ENCODE assay signal across 22 mouse cellular contexts in the genomic region with DNA sequence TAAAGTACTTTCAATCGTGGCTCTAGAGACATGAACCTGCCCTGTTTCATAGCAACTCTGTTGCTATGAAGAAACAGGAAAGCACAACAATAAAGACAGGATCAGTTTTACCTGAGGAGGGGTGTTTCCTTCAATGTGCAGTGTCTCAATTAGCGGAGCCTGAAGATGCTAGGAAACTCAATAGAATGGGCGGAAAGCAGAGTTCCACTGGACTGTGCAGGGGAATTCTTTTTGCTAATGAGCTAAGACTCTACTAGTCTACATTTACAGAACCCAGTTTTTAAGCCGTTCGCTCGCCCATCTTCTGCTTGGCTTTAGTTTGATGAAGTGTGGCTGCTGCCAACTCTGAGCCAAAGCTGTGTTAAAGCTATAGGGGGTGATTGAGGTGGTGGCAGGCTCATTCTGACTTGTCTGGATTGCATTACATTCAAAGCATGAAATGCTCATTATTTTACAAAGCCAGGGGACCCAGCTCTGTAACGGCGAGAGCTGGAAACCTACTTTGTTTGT. TPM values are rescaled to one million over a fixed set of nuclear protein-coding genes. Genes with fewer than 3 reads are reported as not detected.
DNase-seq lines count a peak whose midpoint lies in the region; ATAC-seq and TF ChIP-seq lines count a peak whose summit lies in the region.
"Had no signal": no experiment of that assay in that cellular context is flagged by ENCODE, and none has a peak within 500 bp of the region (broad histone marks: within the 10 kb centered on the region; RNA-seq: fewer than 3 reads in every experiment).

No protein-coding gene starts in this region.

- no peak overlapping the region for H3K4me3 ChIP-seq in forebrain, embryonic 11.5 days (ENCODE audit: low read depth, low read length)
- no peak overlapping the region for H3K4me3 ChIP-seq in forebrain, embryonic 10.5 days
- H3K4me3 ChIP-seq in hindbrain, postnatal 0 days (ENCODE audit: low read length): no peak overlapping the region
- no peak overlapping the region for H3K4me3 ChIP-seq in hindbrain, embryonic 10.5 days
- H3K4me3 ChIP-seq in forebrain, embryonic 14.5 days (ENCODE audit: low read depth, low read length): no peak overlapping the region
- H3K4me3 ChIP-seq in limb, embryonic 12.5 days (replicated peaks): no peak overlapping the region
- H3K4me3 ChIP-seq: embryonic facial prominence, embryonic 15.5 days; left cerebral cortex, adult 2 months; liver, embryonic 13.5 days had no signal

- H3K27me3 ChIP-seq in forebrain, embryonic 11.5 days (ENCODE audit: control insufficient read depth, insufficient read depth, low read length): no peaks in the 10 kb centered on the region
- H3K27me3 ChIP-seq in forebrain, embryonic 10.5 days (ENCODE audit: poor library complexity, severe bottlenecking): no peaks in the 10 kb centered on the region
- H3K27me3 ChIP-seq in hindbrain, postnatal 0 days (ENCODE audit: insufficient read depth, low read length): no peaks in the 10 kb centered on the region
- H3K27me3 ChIP-seq in hindbrain, embryonic 10.5 days (ENCODE audit: insufficient read depth, poor library complexity, severe bottlenecking): no peaks in the 10 kb centered on the region
- H3K27me3 ChIP-seq in forebrain, embryonic 14.5 days (replicated peaks; ENCODE audit: control insufficient read depth, insufficient read depth, low read length): no peaks in the 10 kb centered on the region
- peaks cover 7% of the 10 kb centered on the region; the same call in 1 of the 2 replicates for H3K27me3 ChIP-seq in limb, embryonic 12.5 days
- H3K27me3 ChIP-seq: embryonic facial prominence, embryonic 15.5 days; liver, embryonic 13.5 days had no signal

- H3K36me3 ChIP-seq in forebrain, embryonic 11.5 days (ENCODE audit: control insufficient read depth, insufficient read depth, low read length): no peaks in the 10 kb centered on the region
- H3K36me3 ChIP-seq in forebrain, embryonic 10.5 days (replicated peaks): no peaks in the 10 kb centered on the region
- no peaks in the 10 kb centered on the region for H3K36me3 ChIP-seq in hindbrain, postnatal 0 days (ENCODE audit: insufficient read depth, low read length)
- no peaks in the 10 kb centered on the region for H3K36me3 ChIP-seq in hindbrain, embryonic 10.5 days
- H3K36me3 ChIP-seq in forebrain, embryonic 14.5 days (ENCODE audit: control insufficient read depth, insufficient read depth, low read length): no peaks in the 10 kb centered on the region
- no peaks in the 10 kb centered on the region for H3K36me3 ChIP-seq in limb, embryonic 12.5 days
- H3K36me3 ChIP-seq: embryonic facial prominence, embryonic 15.5 days; liver, embryonic 13.5 days had no signal

- no peak overlapping the region for H3K27ac ChIP-seq in forebrain, embryonic 11.5 days (ENCODE audit: low read depth, low read length)
- H3K27ac ChIP-seq in forebrain, embryonic 10.5 days: no peak overlapping the region
- H3K27ac ChIP-seq in hindbrain, postnatal 0 days: no peak overlapping the region
- no peak overlapping the region for H3K27ac ChIP-seq in hindbrain, embryonic 10.5 days
- H3K27ac ChIP-seq in forebrain, embryonic 14.5 days (ENCODE audit: low read depth, low read length): peak overlapping the region; percentile 91
- peak overlapping the region; percentile 31; the same call in 1 of the 2 replicates for H3K27ac ChIP-seq in limb, embryonic 12.5 days
- H3K27ac ChIP-seq: embryonic facial prominence, embryonic 15.5 days; liver, embryonic 13.5 days had no signal

- no peak overlapping the region for H3K9ac ChIP-seq in forebrain, embryonic 11.5 days (ENCODE audit: low read length)
- H3K9ac ChIP-seq in hindbrain, postnatal 0 days (replicated peaks; ENCODE audit: low read length): no peak overlapping the region
- peak overlapping the region; percentile 43; the same call in 1 of the 2 replicates for H3K9ac ChIP-seq in forebrain, embryonic 14.5 days (ENCODE audit: low read length)
- H3K9ac ChIP-seq in limb, embryonic 12.5 days (replicated peaks): no peak overlapping the region
- H3K9ac ChIP-seq: embryonic facial prominence, embryonic 15.5 days; liver, embryonic 13.5 days; lung, embryonic 14.5 days had no signal

- 0 out of 2 replicates have a peak, but pooled peaks cover 3% of the 10 kb centered on the region for H3K4me1 ChIP-seq in forebrain, embryonic 11.5 days (replicated peaks; ENCODE audit: control insufficient read depth, insufficient read depth, low read length)
- H3K4me1 ChIP-seq in forebrain, embryonic 10.5 days: peaks cover 11% of the 10 kb centered on the region; the same call in 1 of the 2 replicates
- H3K4me1 ChIP-seq in hindbrain, postnatal 0 days (ENCODE audit: insufficient read depth, low read length): peaks cover 11% of the 10 kb centered on the region; the same call in 1 of the 2 replicates
- peaks cover 21% of the 10 kb centered on the region for H3K4me1 ChIP-seq in hindbrain, embryonic 10.5 days (replicated peaks)
- H3K4me1 ChIP-seq in forebrain, embryonic 14.5 days (ENCODE audit: control insufficient read depth, insufficient read depth, low read length): peaks cover 47% of the 10 kb centered on the region
- peaks cover 43% of the 10 kb centered on the region for H3K4me1 ChIP-seq in limb, embryonic 12.5 days (replicated peaks)
- H3K4me1 ChIP-seq: liver, embryonic 13.5 days had no signal

- 54% methylated on average over 8 of the region's 8 CpGs for WGBS in forebrain, embryonic 11.5 days
- WGBS in forebrain, embryonic 10.5 days: 66% methylated on average over 8 of the region's 8 CpGs
- WGBS in hindbrain, postnatal 0 days: 35% methylated on average over 8 of the region's 8 CpGs
- WGBS in hindbrain, embryonic 10.5 days: 75% methylated on average over 8 of the region's 8 CpGs
- WGBS in forebrain, embryonic 14.5 days: 21% methylated on average over 8 of the region's 8 CpGs
- 31% methylated on average over 8 of the region's 8 CpGs for WGBS in limb, embryonic 12.5 days

- TF ChIP-seq CTCF in hindbrain, postnatal 0 days (IDR thresholded peaks at IDR 0.05; ENCODE audit: low read depth): no peak

- no peak overlapping the region for H3K4me2 ChIP-seq in forebrain, embryonic 11.5 days (ENCODE audit: low read depth, low read length, severe bottlenecking)
- no peak overlapping the region for H3K4me2 ChIP-seq in hindbrain, postnatal 0 days (ENCODE audit: low read depth, low read length)
- peak overlapping the region; percentile 34 for H3K4me2 ChIP-seq in forebrain, embryonic 14.5 days (ENCODE audit: low read length)
- H3K4me2 ChIP-seq in limb, embryonic 12.5 days: no peak overlapping the region
- H3K4me2 ChIP-seq: embryonic facial prominence, embryonic 15.5 days; liver, embryonic 13.5 days; lung, embryonic 14.5 days had no signal

- ATAC-seq in forebrain, embryonic 11.5 days (replicated peaks; ENCODE audit: low FRiP score): 0 out of 2 replicates have a peak, but pooled peaks have one; percentile 4
- no peak for ATAC-seq in hindbrain, postnatal 0 days
- peak; percentile 45 for ATAC-seq in forebrain, embryonic 14.5 days
- ATAC-seq in limb, embryonic 12.5 days (ENCODE audit: insufficient number of reproducible peaks, insufficient read depth, low FRiP score, low TSS enrichment, low read depth): 0 out of 2 replicates have a peak, but pooled peaks have one; percentile 8

- DNase-seq in forebrain, embryonic 11.5 days (ENCODE audit: low spot score): no peak
- DNase-seq in forebrain, embryonic 10.5 days (ENCODE audit: extremely low spot score, low spot score): no peak
- DNase-seq in hindbrain, postnatal 0 days (ENCODE audit: low spot score): peak; percentile 16
- no peak for DNase-seq in hindbrain, embryonic 10.5 days (ENCODE audit: low spot score)
- peak; percentile 65 for DNase-seq in forebrain, embryonic 14.5 days (ENCODE audit: low spot score)
- no peak for DNase-seq in adrenal gland, postnatal 25 days
- DNase-seq in urinary bladder, postnatal 4 days (ENCODE audit: low spot score in 2 of 2): no peak
- DNase-seq: adrenal gland, postnatal 10 days; cerebellum, adult 2 months; gastrocnemius, postnatal 25 days; kidney, adult 18-20 months; kidney, postnatal 14 days; liver, embryonic 13.5 days; lung, postnatal 36 days; thymus, adult 18-20 months had no signal

- H3K9me3 ChIP-seq in forebrain, embryonic 11.5 days (ENCODE audit: control insufficient read depth, low read length): no peaks in the 10 kb centered on the region
- no peaks in the 10 kb centered on the region for H3K9me3 ChIP-seq in forebrain, embryonic 10.5 days
- H3K9me3 ChIP-seq in hindbrain, postnatal 0 days (ENCODE audit: low read length): no peaks in the 10 kb centered on the region
- no peaks in the 10 kb centered on the region for H3K9me3 ChIP-seq in hindbrain, embryonic 10.5 days
- H3K9me3 ChIP-seq in forebrain, embryonic 14.5 days (replicated peaks; ENCODE audit: control insufficient read depth, low read length): no peaks in the 10 kb centered on the region
- no peaks in the 10 kb centered on the region for H3K9me3 ChIP-seq in limb, embryonic 12.5 days
- H3K9me3 ChIP-seq: embryonic facial prominence, embryonic 15.5 days; liver, embryonic 13.5 days had no signal

RNA-seq across cellular contexts. Expression of gene Neurod6, which starts 33.2 kb away (rescaled TPM):
- 7.6 and 7.8 TPM in 2 replicates for polyA plus RNA-seq in forebrain, embryonic 11.5 days (2014; fragmentation: Nextera tagmentation; extraction: Ambion mirVana)
- 0.21 TPM in 1 of 2 replicates, not detected in the other for polyA plus RNA-seq in forebrain, embryonic 10.5 days (2016; fragmentation: Nextera tagmentation; extraction: Ambion mirVana)
- total RNA-seq in hindbrain, postnatal 0 days (2014; rRNA removed): 20.9 and 24.3 TPM in 2 replicates
- 29.2 and 31.1 TPM in 2 replicates for polyA plus RNA-seq in hindbrain, postnatal 0 days (2015; fragmentation: Nextera tagmentation; extraction: Ambion mirVana)
- polyA plus RNA-seq in hindbrain, embryonic 10.5 days (2016; fragmentation: Nextera tagmentation; extraction: Ambion mirVana): 0.07 TPM in 1 of 2 replicates, not detected in the other
- 448 and 466 TPM in 2 replicates for polyA plus RNA-seq in forebrain, embryonic 14.5 days (2014; fragmentation: Nextera tagmentation; extraction: Ambion mirVana)
- not detected in 2 replicates for polyA plus RNA-seq in limb, embryonic 12.5 days (2016; fragmentation: Nextera tagmentation; extraction: Ambion mirVana)
- not detected in 2 replicates for total RNA-seq in adrenal gland, postnatal 25 days (2021)
- total RNA-seq: adrenal gland, postnatal 10 days; gastrocnemius, postnatal 25 days; heart, postnatal 10 days had no signal
- polyA plus RNA-seq: lung, embryonic 14.5 days; spleen, adult 2 months; stomach, embryonic 14.5 days had no signal

Comparison
In these comparisons a context has a peak if more than half of its experiments do, and no peak if none do; other contexts are left out.
1. DNase-seq: peak in hindbrain, postnatal 0 days (single experiment) and forebrain, embryonic 14.5 days (single experiment); none in forebrain, embryonic 11.5 days (single experiment), forebrain, embryonic 10.5 days (single experiment), hindbrain, embryonic 10.5 days (single experiment), adrenal gland, postnatal 25 days (single experiment) and urinary bladder, postnatal 4 days (0 of 2).
2. H3K27ac ChIP-seq: peak in forebrain, embryonic 14.5 days (single experiment) and limb, embryonic 12.5 days (single experiment); none in forebrain, embryonic 11.5 days (single experiment), forebrain, embryonic 10.5 days (single experiment), hindbrain, postnatal 0 days (single experiment) and hindbrain, embryonic 10.5 days (single experiment).
3. RNA of gene Neurod6, which starts 33.2 kb away (polyA plus RNA-seq): 448 to 466 TPM in forebrain, embryonic 14.5 days; 29.2 to 31.1 TPM in hindbrain, postnatal 0 days, 7.6 to 7.8 TPM in forebrain, embryonic 11.5 days, 0.21 TPM in forebrain, embryonic 10.5 days, 0.07 TPM in hindbrain, embryonic 10.5 days and not detected in limb, embryonic 12.5 days; every median in the first group is over 10 times any median in the second.